Mouse (Mus musculus): Measurements from ENCODE around the gene Bcl6b.

The Bcl6b gene

GRCm38 (mm10) chr11:70234037-70234436 is 4.4 kb upstream of the Bcl6b start:
- intact Hi-C loops (cut with DNase I) = no loop called here

GRCm38 (mm10) chr11:70233016-70233415 is 3.4 kb upstream of the Bcl6b start:
- intact Hi-C loops (cut with DNase I) = no loop called here

- intact Hi-C loops (cut with DNase I) = no loop called here
Observed at GRCm38 (mm10) chr11:70232546-70232945, 2.9 kb upstream of the Bcl6b start.

GRCm38 (mm10) chr11:70230239-70230727 is 685 bp upstream of the Bcl6b start:
- intact Hi-C loops (cut with DNase I) = loop anchor here (2.0 kb wide), 1 partner anchor 79 kb away; no protein-coding TSS in a partner anchor

- intact Hi-C loops (cut with DNase I) = no loop called here
Observed at GRCm38 (mm10) chr11:70228828-70229227, 770 bp downstream of the Bcl6b start.

GRCm38 (mm10) chr11:70227661-70228245 is 1.8 kb downstream of the Bcl6b start:
- intact Hi-C loops (cut with DNase I) = no loop called here

- intact Hi-C loops (cut with DNase I) = no loop called here
Observed at GRCm38 (mm10) chr11:70227126-70227525, 2.5 kb downstream of the Bcl6b start.

GRCm38 (mm10) chr11:70226602-70226890 is 3.1 kb downstream of the Bcl6b start:
- intact Hi-C loops (cut with DNase I) = no loop called here

GRCm38 (mm10) chr11:70225798-70226601 is 3.6 kb downstream of the Bcl6b start:
- intact Hi-C loops (cut with DNase I) = no loop called here

- intact Hi-C loops (cut with DNase I) = no loop called here
Observed at GRCm38 (mm10) chr11:70223724-70224123, 5.9 kb downstream of the Bcl6b start.

- intact Hi-C loops (cut with DNase I) = no loop called here
Observed at GRCm38 (mm10) chr11:70221603-70222500, 7.7 kb downstream of the Bcl6b start.

- intact Hi-C loops (cut with DNase I) = no loop called here
Observed at GRCm38 (mm10) chr11:70220731-70221602, 8.6 kb downstream of the Bcl6b start, which contains the start of gene Slc16a13. Gene Slc16a13, minus strand, starts transcription at chr11:70221064.

- intact Hi-C loops (cut with DNase I) = no loop called here
Observed at GRCm38 (mm10) chr11:70220323-70220722, 9.3 kb downstream of the Bcl6b start.

- intact Hi-C loops (cut with DNase I) = loop anchor here (10.0 kb wide), 1 partner anchor 285 kb away; the partner anchor contains the start of gene Ybx2
Observed at GRCm38 (mm10) chr11:70219873-70220272, 9.7 kb downstream of the Bcl6b start.

- intact Hi-C loops (cut with DNase I) = loop anchor here (10.0 kb wide), 1 partner anchor 284 kb away; the partner anchor contains the start of gene Ybx2
Observed at GRCm38 (mm10) chr11:70218741-70219470, 10.7 kb downstream of the Bcl6b start.

GRCm38 (mm10) chr11:70218039-70218438 is 11.6 kb downstream of the Bcl6b start:
- intact Hi-C loops (cut with DNase I) = loop anchor here (10.0 kb wide), 1 partner anchor 283 kb away; the partner anchor contains the start of gene Ybx2

- intact Hi-C loops (cut with DNase I) = loop anchor here (10.0 kb wide), 1 partner anchor 281 kb away; the partner anchor contains the start of gene Ybx2
Observed at GRCm38 (mm10) chr11:70216103-70216502, 13.5 kb downstream of the Bcl6b start.

GRCm38 (mm10) chr11:70215301-70215700 is 14.3 kb downstream of the Bcl6b start:
- intact Hi-C loops (cut with DNase I) = loop anchor here (10.0 kb wide), 1 partner anchor 280 kb away; the partner anchor contains the start of gene Ybx2

- intact Hi-C loops (cut with DNase I) = loop anchor here (5.0 to 10.0 kb wide), 2 partner anchors 38 to 280 kb away; partner anchors contain the start of gene Ybx2
Observed at GRCm38 (mm10) chr11:70214856-70215209, 14.8 kb downstream of the Bcl6b start.
